Mouse (Mus musculus): ENCODE data around the gene Plekha1. TPM values are rescaled to one million over a fixed set of nuclear protein-coding genes. Genes with fewer than 3 reads are reported as not detected.
A peak's percentile ranks its signal among the peaks of the same experiment; 100 is the strongest.

Gene Plekha1
- polyA plus RNA-seq, 1 experiment from 2014 or later = 60.4 TPM

- 88% methylated on average over 8 of the region's 8 CpGs for WGBS
- Histone ChIP-seq H3K4me3 (ENCODE audit: low read length) (no peak overlapping the region), H3K9me3 (ENCODE audit: control insufficient read depth, low read length) (no peaks in the 10 kb centered on the region), H3K4me2 (ENCODE audit: low read length) (no peak overlapping the region), H3K9ac (ENCODE audit: low read depth, low read length) (no peak overlapping the region), H3K36me3 (ENCODE audit: control insufficient read depth, insufficient read depth, low read length) (no peaks in the 10 kb centered on the region), H3K4me1 (ENCODE audit: control insufficient read depth, insufficient read depth, low read depth, low read length) (peaks cover 19% of the 10 kb centered on the region), H3K27ac (ENCODE audit: low read depth, low read length) (no peak overlapping the region), H3K27me3 (replicated peaks; ENCODE audit: control insufficient read depth, insufficient read depth, low read length) (peaks cover 35% of the 10 kb centered on the region)
- no peak for ATAC-seq
These were observed 73.3 kb downstream of the Plekha1 start for GRCm38 (mm10) chr7:130938896-130939295.

GRCm38 (mm10) chr7:130940733-130941132 lies 75.2 kb downstream of the Plekha1 start:
- ATAC-seq = no peak
- H3K4me1 ChIP-seq (ENCODE audit: control insufficient read depth, insufficient read depth, low read depth, low read length) = peaks cover 13% of the 10 kb centered on the region
- no peak overlapping the region for H3K4me3 ChIP-seq (ENCODE audit: low read length)
- no peak overlapping the region for H3K27ac ChIP-seq (ENCODE audit: low read depth, low read length)
- H3K9me3 ChIP-seq (ENCODE audit: control insufficient read depth, low read length) = no peaks in the 10 kb centered on the region
- no peaks in the 10 kb centered on the region for H3K36me3 ChIP-seq (ENCODE audit: control insufficient read depth, insufficient read depth, low read length)
- WGBS = 65% methylated on average over 8 of the region's 8 CpGs
- H3K4me2 ChIP-seq (ENCODE audit: low read length) = no peak overlapping the region
- H3K27me3 ChIP-seq (replicated peaks; ENCODE audit: control insufficient read depth, insufficient read depth, low read length) = peaks cover 22% of the 10 kb centered on the region
- no peak overlapping the region for H3K9ac ChIP-seq (ENCODE audit: low read depth, low read length)

GRCm38 (mm10) chr7:130943280-130943895 lies 77.8 kb downstream of the Plekha1 start:
- H3K9ac ChIP-seq (ENCODE audit: low read depth, low read length) = no peak overlapping the region
- H3K36me3 ChIP-seq (ENCODE audit: control insufficient read depth, insufficient read depth, low read length) = no peaks in the 10 kb centered on the region
- H3K27me3 ChIP-seq (replicated peaks; ENCODE audit: control insufficient read depth, insufficient read depth, low read length) = peaks cover 5% of the 10 kb centered on the region; the same call in 1 of the 2 replicates
- no peak overlapping the region for H3K27ac ChIP-seq (ENCODE audit: low read depth, low read length)
- WGBS = 91% methylated on average over 9 of the region's 9 CpGs
- no peak for ATAC-seq
- no peak overlapping the region for H3K4me2 ChIP-seq (ENCODE audit: low read length)
- no peak overlapping the region for H3K4me3 ChIP-seq (ENCODE audit: low read length)
- no peaks in the 10 kb centered on the region for H3K4me1 ChIP-seq (ENCODE audit: control insufficient read depth, insufficient read depth, low read depth, low read length)
- H3K9me3 ChIP-seq (ENCODE audit: control insufficient read depth, low read length) = no peaks in the 10 kb centered on the region

GRCm38 (mm10) chr7:130944766-130945475 lies 79.4 kb downstream of the Plekha1 start:
- Histone ChIP-seq H3K27ac (ENCODE audit: low read depth, low read length) (no peak overlapping the region), H3K4me1 (ENCODE audit: control insufficient read depth, insufficient read depth, low read depth, low read length) (no peaks in the 10 kb centered on the region), H3K4me2 (ENCODE audit: low read length) (no peak overlapping the region), H3K9ac (ENCODE audit: low read depth, low read length) (no peak overlapping the region), H3K4me3 (ENCODE audit: low read length) (no peak overlapping the region), H3K36me3 (ENCODE audit: control insufficient read depth, insufficient read depth, low read length) (no peaks in the 10 kb centered on the region), H3K27me3 (replicated peaks; ENCODE audit: control insufficient read depth, insufficient read depth, low read length) (no peaks in the 10 kb centered on the region), H3K9me3 (ENCODE audit: control insufficient read depth, low read length) (no peaks in the 10 kb centered on the region)
- ATAC-seq = no peak
- 89% methylated on average over 11 of the region's 11 CpGs for WGBS

- Histone ChIP-seq H3K9me3 (ENCODE audit: control insufficient read depth, low read length) (no peaks in the 10 kb centered on the region), H3K36me3 (ENCODE audit: control insufficient read depth, insufficient read depth, low read length) (no peaks in the 10 kb centered on the region), H3K4me3 (ENCODE audit: low read length) (no peak overlapping the region), H3K4me2 (ENCODE audit: low read length) (no peak overlapping the region), H3K27me3 (replicated peaks; ENCODE audit: control insufficient read depth, insufficient read depth, low read length) (no peaks in the 10 kb centered on the region), H3K9ac (ENCODE audit: low read depth, low read length) (no peak overlapping the region), H3K4me1 (ENCODE audit: control insufficient read depth, insufficient read depth, low read depth, low read length) (no peaks in the 10 kb centered on the region), H3K27ac (ENCODE audit: low read depth, low read length) (no peak overlapping the region)
- no peak for ATAC-seq
- 86% methylated on average over 3 of the region's 3 CpGs for WGBS
These were observed 80.2 kb downstream of the Plekha1 start for GRCm38 (mm10) chr7:130945730-130946129.

- Histone ChIP-seq H3K4me3 (ENCODE audit: low read length) (no peak overlapping the region), H3K27me3 (replicated peaks; ENCODE audit: control insufficient read depth, insufficient read depth, low read length) (no peaks in the 10 kb centered on the region), H3K9me3 (ENCODE audit: control insufficient read depth, low read length) (no peaks in the 10 kb centered on the region), H3K9ac (ENCODE audit: low read depth, low read length) (no peak overlapping the region), H3K4me2 (ENCODE audit: low read length) (no peak overlapping the region), H3K36me3 (ENCODE audit: control insufficient read depth, insufficient read depth, low read length) (no peaks in the 10 kb centered on the region), H3K27ac (ENCODE audit: low read depth, low read length) (no peak overlapping the region), H3K4me1 (ENCODE audit: control insufficient read depth, insufficient read depth, low read depth, low read length) (no peaks in the 10 kb centered on the region)
- no peak for ATAC-seq
- 92% methylated on average over 12 of the region's 12 CpGs for WGBS
These were observed 80.7 kb downstream of the Plekha1 start for GRCm38 (mm10) chr7:130946303-130946702.

GRCm38 (mm10) chr7:130948563-130949208 lies 83.1 kb downstream of the Plekha1 start:
- Histone ChIP-seq H3K4me3 (ENCODE audit: low read length) (no peak overlapping the region), H3K4me1 (ENCODE audit: control insufficient read depth, insufficient read depth, low read depth, low read length) (no peaks in the 10 kb centered on the region), H3K9me3 (ENCODE audit: control insufficient read depth, low read length) (no peaks in the 10 kb centered on the region), H3K4me2 (ENCODE audit: low read length) (no peak overlapping the region), H3K9ac (ENCODE audit: low read depth, low read length) (no peak overlapping the region), H3K27ac (ENCODE audit: low read depth, low read length) (no peak overlapping the region), H3K36me3 (ENCODE audit: control insufficient read depth, insufficient read depth, low read length) (no peaks in the 10 kb centered on the region), H3K27me3 (replicated peaks; ENCODE audit: control insufficient read depth, insufficient read depth, low read length) (no peaks in the 10 kb centered on the region)
- 60% methylated on average over 5 of the region's 5 CpGs for WGBS
- no peak for ATAC-seq

GRCm38 (mm10) chr7:130949331-130949751 lies 83.8 kb downstream of the Plekha1 start:
- no peak overlapping the region for H3K4me2 ChIP-seq (ENCODE audit: low read length)
- no peak overlapping the region for H3K9ac ChIP-seq (ENCODE audit: low read depth, low read length)
- no peak overlapping the region for H3K27ac ChIP-seq (ENCODE audit: low read depth, low read length)
- peak; percentile 78 for ATAC-seq
- H3K36me3 ChIP-seq (ENCODE audit: control insufficient read depth, insufficient read depth, low read length) = no peaks in the 10 kb centered on the region
- H3K9me3 ChIP-seq (ENCODE audit: control insufficient read depth, low read length) = no peaks in the 10 kb centered on the region
- H3K4me3 ChIP-seq (ENCODE audit: low read length) = no peak overlapping the region
- 42% methylated on average over 7 of the region's 8 CpGs for WGBS
- no peaks in the 10 kb centered on the region for H3K4me1 ChIP-seq (ENCODE audit: control insufficient read depth, insufficient read depth, low read depth, low read length)
- no peaks in the 10 kb centered on the region for H3K27me3 ChIP-seq (replicated peaks; ENCODE audit: control insufficient read depth, insufficient read depth, low read length)

- Histone ChIP-seq H3K4me1 (ENCODE audit: control insufficient read depth, insufficient read depth, low read depth, low read length) (no peaks in the 10 kb centered on the region), H3K27ac (ENCODE audit: low read depth, low read length) (no peak overlapping the region), H3K9ac (ENCODE audit: low read depth, low read length) (no peak overlapping the region), H3K36me3 (ENCODE audit: control insufficient read depth, insufficient read depth, low read length) (no peaks in the 10 kb centered on the region), H3K4me3 (ENCODE audit: low read length) (no peak overlapping the region), H3K9me3 (ENCODE audit: control insufficient read depth, low read length) (no peaks in the 10 kb centered on the region), H3K4me2 (ENCODE audit: low read length) (no peak overlapping the region), H3K27me3 (replicated peaks; ENCODE audit: control insufficient read depth, insufficient read depth, low read length) (no peaks in the 10 kb centered on the region)
- 92% methylated on average over 7 of the region's 7 CpGs for WGBS
- ATAC-seq = no peak
These were observed 84.9 kb downstream of the Plekha1 start for GRCm38 (mm10) chr7:130950482-130950881.
